Mouse (Mus musculus) erythroblast, embryonic 14.5 days (primary cell): ENCODE measurements around the gene Haus5.

Experiments
- GATA1 ChIP-seq: IDR thresholded peaks from 2 replicates; pipeline ENCODE4 v1.6.1; 2012; ENCODE audit warnings: low read length, inconsistent platforms, mixed read lengths
- TAL1 ChIP-seq: IDR thresholded peaks from 3 replicates; pipeline ENCODE4 v1.6.1; 2012; ENCODE audit warnings: low read length, inconsistent platforms, mixed read lengths

GRCm38 (mm10) chr7:30604424-30604823, 60.4 kb downstream of the Haus5 start:
- TF ChIP-seq GATA1 (no peak), TAL1 (no peak)
